Mouse (Mus musculus): Measurements from ENCODE around the gene Fkbpl.

- TF ChIP-seq CTCF (IDR thresholded peaks at IDR 0.05; ENCODE audit: extremely low read depth, insufficient read depth, insufficient read length, insufficient replicate concordance) = no peak
- TF ChIP-seq POLR2A (IDR thresholded peaks at IDR 0.05; ENCODE audit: low read depth, low read length) = no peak
These were observed 25.7 kb downstream of the Fkbpl start, which contains the start of gene Tnxb for GRCm38 (mm10) chr17:34670235-34670634.

Data from spleen, adult 2 months (tissue).